Mouse (Mus musculus): ENCODE data around the gene Tcf20.
A peak's percentile ranks its signal among the peaks of the same experiment; 100 is the strongest.
"Not testable (repeated sequence)": the region's sequence is repeated elsewhere in the genome, so short reads cannot be mapped to it uniquely, and the experiment has no call there.

The Tcf20 gene

DNA sequence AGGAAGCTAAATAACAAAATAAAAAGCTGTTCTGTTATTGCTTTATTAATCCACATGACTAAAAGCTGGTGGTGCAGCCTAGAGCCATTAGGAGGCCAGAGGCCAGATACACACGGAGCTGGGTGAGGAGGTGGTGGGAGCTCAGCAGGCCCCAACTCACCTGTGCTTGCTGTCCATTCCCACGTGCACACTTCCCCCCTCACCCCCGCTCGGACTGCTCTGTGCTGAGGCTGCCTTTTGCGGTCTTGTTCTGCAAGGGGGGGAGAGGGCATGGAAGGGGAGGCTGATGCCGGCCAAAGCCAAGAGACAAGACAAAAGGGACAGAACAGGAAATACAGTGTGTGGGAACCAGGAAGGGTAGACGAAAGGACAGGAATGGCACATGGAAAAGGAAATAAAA is 173.4 kb downstream of the Tcf20 start:
- no peak for DNase-seq (ENCODE audit: low read depth, low spot score)

DNA sequence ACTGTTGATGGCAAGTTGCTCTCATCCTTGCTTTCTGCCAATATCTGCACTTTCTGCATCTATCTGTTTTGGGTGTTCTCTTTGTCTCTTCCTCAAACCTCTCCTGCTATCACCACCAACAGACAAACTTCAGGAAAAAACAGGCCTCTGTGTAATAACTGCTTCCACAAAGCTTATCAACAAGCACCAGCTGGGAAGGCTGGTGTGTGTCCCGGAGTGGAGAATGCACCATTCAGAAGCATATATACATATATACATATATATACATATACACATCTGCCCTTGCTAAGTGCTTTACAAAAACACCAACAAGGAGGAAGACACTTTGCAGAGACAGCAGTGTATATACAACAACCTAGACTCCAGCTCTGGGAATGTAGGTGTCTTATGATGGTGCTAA is 177.1 kb downstream of the Tcf20 start:
- no peak for DNase-seq (ENCODE audit: low read depth, low spot score)

DNA sequence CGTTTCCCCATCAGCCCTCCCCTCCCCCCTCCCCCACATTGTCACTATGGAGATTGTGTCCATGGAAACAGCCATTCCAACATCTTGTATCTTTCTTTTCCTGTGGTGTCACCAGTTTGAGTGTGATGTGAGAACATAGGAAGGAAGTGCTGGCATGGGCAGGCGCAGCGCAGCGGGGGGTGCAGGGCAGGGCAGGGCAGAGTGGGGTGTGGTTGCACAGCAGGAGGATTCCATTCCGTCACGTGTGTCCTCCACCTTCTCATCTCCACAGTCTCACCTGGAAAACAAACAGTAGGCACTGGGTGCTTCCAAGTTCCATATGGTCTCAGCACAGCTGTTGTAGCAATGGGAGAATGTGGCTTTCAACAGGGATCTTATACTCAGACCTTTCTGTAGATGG is 178.2 kb downstream of the Tcf20 start:
- no peak for DNase-seq (ENCODE audit: low read depth, low spot score)

DNA sequence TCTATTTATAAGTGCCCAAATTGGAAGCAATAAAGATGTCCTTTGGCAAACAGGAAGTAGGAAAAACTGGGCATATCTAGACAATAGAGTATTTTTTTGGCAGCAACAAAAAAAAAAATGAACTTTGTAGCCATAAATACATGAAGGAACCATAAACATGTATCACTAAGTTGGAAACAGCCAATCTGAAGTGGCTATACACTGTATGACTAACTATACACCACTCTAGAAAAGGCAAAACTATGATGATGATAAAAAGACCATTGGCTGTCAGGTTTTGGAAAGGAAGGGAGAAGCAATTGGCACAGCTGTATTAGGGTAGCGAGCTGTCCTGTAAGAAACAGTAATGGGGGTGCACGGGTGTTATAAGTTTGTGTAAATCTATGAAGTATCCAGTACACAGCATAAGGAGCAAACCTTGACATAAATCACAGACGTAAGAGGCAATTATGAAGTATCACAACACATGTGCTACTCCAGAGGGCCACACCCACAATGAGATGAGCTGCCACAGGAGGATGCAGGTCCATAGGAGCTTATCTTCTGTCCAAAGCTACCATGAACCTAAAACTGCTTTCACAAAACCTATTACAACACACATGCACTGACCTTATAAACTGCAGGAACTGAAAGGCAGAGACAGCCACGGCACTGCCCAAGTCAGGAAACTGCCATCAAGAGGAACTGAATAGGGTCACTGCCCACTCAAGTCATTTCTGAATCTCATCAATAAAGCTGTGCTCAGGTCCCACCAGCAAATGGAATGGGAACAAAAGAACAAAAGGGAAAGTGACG is 180.5 kb downstream of the Tcf20 start:
- no peak for DNase-seq (ENCODE audit: low read depth, low spot score)

DNA sequence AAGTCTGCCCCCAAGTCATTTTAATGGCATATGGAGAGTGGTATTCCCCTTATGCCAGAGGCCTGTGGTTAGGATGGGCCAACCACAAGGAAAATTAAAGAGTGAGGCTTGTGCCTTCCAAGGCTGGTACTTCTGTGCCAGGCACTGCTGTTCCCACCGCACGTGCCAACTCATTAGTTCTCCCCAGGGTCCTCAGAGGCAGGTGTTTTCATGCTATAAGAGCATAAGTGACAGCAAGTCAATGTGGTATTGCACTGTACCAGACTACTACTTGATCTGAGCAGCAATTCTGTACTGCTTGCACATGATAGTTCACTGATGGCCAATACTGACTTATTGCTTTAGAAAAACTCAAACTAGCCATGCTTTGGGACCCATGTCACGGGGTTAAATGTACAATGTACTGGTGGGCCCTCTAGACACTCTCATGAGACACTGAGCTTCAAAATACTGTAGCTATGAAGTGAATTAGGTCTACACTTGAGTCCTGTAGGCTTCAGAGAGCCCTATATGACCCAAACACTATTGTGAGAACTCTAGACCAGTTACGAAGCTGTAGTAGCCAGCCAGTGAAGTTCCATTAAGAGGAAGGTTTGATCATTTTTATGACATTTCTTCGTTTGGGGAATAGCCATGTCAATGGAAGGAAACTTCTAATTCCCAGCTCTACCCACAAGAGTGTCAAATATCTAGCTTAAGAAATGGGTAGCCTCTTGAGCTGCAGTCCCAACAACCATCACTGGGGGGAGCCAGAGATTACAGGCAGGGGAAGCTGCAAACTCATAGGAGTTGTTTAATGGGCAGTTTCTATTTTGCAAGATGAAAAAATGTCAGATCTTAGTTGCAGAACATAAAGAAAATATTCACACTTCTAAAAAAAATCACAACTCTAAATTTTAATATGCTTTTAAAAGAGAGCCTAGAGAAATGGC is 182.7 kb downstream of the Tcf20 start:
- peak; percentile 75 for DNase-seq (ENCODE audit: low read depth, low spot score)

DNA sequence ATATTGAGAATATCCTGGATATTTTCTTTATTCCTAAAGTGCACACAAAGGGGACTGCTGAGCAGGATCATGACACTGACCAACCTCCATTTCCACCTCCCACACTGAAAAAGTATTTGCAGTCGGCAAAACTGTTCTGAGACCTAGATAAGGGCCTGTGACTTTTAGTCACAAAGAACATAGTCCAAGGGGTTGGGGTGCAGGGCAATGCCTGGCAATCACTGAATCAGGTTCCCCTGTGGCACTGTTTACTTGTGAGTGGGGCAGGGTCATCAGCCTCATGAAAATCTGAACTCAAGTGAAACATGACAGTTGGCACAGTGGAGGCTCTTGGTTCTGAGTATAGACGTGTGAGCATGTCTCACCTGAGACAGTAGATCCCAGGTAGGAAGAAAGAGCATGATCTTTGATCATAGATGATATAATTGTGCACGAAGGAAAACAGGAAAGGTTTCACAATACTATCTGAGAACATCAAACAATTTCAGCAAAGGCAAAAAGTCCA is 191.7 kb downstream of the Tcf20 start:
- DNase-seq (ENCODE audit: low read depth, low spot score) = no peak

DNA sequence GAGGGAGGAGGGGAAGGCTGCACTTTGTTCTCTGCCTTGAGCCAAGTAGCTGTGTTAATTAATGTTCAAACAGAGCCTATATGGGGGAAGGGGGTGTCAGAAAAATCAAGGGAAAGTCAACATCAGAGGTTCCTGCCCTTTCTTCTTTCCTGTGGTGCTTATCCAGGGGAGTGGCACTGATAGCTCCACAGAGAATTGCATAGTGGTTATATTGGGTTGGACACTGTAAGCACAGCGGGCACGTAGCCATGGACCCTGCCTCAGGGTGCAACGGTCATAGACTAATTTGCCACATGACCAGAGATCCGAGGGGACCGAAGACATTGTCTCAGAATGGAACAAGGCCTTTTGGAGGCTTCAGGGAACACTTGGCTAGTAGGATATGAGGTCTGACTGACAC is 193.4 kb downstream of the Tcf20 start, which contains the start of gene Cyp2d26:
Gene Cyp2d26 (minus strand): TSS at position 18 of the 400 bp plus-strand sequence.
- DNase-seq (ENCODE audit: low read depth, low spot score) = no peak

DNA sequence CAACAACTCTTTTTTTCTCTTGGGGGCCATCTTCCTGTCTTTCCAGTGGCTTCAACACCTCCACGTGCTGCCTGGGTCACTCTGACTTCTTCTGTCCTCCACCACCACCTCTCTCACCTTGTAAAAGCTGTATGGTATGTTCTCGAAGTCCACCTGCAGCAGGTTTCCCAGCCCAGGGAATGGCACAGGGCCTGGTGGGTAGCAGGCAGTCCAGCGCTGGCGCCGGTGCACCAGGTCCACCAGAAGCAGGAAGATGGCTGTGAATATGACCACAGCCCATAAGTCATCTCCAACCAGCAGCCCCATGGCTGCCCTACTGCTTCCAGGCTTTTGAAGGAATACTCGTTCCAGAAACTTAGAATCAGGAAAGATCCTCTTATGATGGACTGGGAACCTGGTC is 193.8 kb downstream of the Tcf20 start:
- DNase-seq (ENCODE audit: low read depth, low spot score) = no peak

DNA sequence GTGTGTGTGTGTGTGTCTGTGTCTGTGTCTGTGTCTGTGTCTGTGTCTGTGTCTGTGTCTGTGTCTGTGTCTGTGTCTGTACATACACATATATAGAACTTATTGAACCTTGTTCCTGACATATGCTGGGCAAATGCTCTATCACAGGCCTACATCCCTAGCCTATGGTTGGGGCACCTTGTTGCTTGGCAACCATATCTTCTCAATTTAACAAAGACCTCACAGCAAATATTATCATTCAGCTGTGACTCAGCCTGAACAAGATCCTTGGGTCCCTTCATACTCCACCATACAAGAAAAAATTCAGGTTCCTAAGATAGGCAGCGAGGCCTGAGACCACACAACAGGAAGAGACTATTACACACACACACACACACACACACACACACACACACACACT is 194.2 kb downstream of the Tcf20 start:
- DNase-seq (ENCODE audit: low read depth, low spot score) = no peak

DNA sequence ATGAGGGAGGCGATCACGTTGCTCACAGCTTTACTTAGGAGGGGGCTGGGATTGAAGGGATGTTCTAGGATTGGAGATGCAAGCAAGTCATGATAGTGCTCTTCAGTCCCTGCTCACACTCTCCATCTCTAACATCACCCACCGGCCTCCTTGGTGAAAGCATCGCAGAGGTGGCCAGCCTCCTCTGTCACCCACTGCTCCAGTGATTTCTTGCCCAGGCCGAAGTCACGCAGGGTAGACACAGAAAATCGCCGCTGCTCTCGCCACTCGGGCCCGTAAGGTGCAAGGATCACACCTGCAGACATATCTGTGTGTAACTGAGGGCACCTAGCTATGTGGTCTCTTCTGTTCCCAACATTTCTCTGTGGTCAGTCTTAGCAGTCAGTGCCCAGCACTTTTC is 195.1 kb downstream of the Tcf20 start:
- no peak for DNase-seq (ENCODE audit: low read depth, low spot score)

DNA sequence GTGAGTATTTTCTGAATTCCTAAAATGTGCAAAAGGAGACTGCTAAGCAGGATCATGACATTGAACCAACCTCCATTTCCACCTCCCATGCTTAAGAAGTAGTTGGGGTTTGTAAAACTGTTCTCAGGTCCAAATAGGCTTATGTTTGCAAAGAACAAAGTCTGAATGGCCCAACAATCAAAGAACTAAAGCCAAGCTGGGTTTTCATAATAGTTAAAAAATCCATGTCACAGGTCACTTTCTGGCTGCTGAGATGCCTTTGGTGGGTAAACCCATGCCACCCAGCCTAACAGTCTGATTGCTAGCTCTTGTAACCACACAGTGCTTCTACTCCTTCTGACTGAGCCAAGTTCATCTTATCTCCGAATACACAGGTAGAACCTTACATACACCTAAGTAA is 203.1 kb downstream of the Tcf20 start:
- no peak for DNase-seq (ENCODE audit: low read depth, low spot score)

DNA sequence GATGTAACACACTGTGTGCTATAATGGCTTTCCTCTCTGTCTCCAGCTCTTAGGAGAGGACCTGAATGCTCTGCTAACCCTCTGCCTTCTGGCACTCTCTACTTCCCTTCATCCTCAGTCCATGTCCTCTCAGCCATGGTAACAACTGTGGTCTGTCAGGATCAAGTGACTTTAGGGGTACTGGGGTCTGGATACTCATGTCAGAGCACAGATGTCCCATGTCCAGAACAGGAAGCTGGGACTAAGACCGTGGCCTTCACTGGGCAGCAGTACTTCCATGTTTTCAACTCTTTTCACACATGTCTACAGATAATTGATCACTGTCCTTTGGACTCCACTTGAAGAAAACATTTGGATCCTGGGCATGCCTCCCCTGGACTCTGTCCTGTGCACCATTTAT is 203.9 kb downstream of the Tcf20 start:
- no peak for DNase-seq (ENCODE audit: low read depth, low spot score)

DNA sequence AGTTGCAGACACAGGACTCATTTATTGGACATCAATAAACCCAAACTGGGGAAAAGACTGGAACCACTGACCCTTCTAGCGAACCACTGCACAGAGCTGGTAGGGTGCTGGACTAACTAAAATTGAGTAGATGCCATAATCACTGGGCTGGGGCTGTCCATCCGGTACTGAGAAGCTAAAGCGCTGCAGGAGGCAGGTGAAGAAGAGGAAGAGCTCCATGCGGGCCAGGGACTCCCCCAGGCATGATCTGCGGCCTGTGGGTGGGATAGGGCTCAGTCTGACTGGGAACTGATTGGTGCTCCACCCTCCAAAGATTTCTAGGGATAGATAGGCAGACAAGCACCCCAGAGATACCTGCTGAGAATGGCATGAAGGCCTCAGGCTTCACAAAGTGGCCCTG is 209.8 kb downstream of the Tcf20 start:
- not testable (repeated sequence) for DNase-seq (ENCODE audit: low read depth, low spot score)

DNA sequence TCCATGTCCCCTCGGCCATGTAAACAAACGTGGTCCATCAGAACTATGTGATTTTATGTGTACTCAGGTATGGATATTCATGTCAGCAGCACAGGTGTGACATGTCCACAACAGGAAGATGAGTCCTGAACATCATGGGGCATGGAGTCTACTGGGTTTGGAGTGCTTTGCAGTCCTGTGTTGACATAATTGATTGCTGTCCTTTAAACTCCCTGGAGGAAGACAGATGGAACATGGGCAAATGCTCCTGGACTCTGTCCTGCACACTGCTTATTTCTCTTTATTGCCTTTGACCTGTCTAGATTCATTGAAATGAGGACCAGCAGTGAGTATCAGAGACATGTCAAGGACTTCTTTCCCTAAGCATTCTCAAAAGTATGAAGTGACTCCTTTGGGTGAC is 221.7 kb downstream of the Tcf20 start:
- DNase-seq (ENCODE audit: low read depth, low spot score) = no peak

DNA sequence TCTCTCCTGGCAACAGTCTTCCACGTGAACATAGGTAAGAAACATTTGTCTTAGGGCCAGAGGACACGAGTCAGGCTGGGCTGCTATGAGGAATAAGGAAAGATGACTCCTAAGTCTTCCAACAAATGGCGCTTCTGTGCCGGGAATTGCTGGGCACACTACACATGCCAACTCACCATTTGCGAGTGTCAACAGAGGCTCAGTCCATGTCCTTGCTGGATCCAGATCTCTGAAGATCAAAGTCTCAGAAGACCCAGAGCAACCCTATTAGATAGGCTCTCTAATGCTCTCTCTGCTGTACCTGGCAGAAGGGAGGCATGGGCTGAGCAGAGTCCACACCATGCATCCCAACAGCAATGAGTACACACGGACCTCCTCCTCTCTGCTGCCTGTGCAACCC is 222.8 kb downstream of the Tcf20 start:
- no peak for DNase-seq (ENCODE audit: low read depth, low spot score)

DNA sequence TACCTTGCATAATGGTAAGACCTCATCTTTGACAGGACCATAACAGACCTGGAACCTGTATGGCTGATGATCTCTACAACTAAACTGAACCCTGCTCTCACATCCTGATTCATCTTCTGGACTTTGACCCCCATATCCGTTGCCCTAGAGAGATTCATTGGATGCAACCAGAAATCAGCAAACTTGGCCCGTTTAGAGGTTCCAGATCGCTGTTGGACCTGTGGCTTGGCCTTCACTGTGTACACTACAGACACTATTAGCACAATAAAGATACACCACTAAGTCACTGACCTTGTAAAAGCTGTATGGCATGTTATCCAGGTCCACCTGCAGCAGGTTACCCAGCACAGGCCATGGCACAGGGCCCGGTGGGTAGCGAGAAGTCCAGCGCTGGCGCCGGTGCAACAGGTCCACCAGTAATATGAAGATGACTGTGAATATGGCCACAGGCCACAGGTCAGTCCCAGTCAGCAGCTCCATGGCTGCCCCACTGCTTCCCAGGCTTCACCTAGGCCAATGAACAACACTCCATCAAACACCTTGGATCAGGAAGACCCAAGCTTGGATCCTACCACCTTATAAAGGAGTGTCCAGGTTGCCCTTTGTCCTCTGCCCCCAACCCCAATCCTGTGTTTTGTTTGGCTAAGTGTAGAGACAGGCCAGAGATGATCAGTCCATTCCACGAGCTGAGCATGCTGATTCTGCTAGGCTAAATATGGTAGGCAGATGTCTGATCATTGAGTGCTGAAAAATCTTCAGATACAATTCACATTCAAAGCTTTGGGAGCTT is 223.8 kb downstream of the Tcf20 start, which contains the start of gene Cyp2d40:
Gene Cyp2d40 (minus strand): TSS at position 553 of the 790 bp plus-strand sequence.
- DNase-seq (ENCODE audit: low read depth, low spot score) = no peak

All from mesoderm, embryonic 11.5 days (tissue).